Mouse (Mus musculus) E14TG2a.4 (cell line): ENCODE data around the gene Gm3159.
"Not testable (repeated sequence)": the region's sequence is repeated elsewhere in the genome, so short reads cannot be mapped to it uniquely, and the experiment has no call there.

Experiments used
- H3K27me3 ChIP-seq: 2 replicates; pipeline ENCODE4 v1.6.1; 2014; ENCODE audit warnings: low read length, control low read depth; ENCODE audit not compliant: insufficient read depth
- H3K36me3 ChIP-seq: 2 replicates; pipeline ENCODE4 v1.6.1; 2014; ENCODE audit warnings: low read length, control low read depth; ENCODE audit not compliant: insufficient read depth
- H3K4me1 ChIP-seq: replicated peaks from 2 replicates; pipeline ENCODE4 v1.6.1; 2014; ENCODE audit warnings: low read depth, low read length, control low read depth
- H3K4me3 ChIP-seq: replicated peaks from 2 replicates; pipeline ENCODE4 v1.5.1; 2014; ENCODE audit warnings: mild to moderate bottlenecking, low read length
- H3K9me3 ChIP-seq: 2 replicates; pipeline ENCODE4 v1.6.1; 2014; ENCODE audit warnings: low read length, control low read depth

The Gm3159 gene

GRCm38 (mm10) chr14:4397226-4397625 is at the start of gene Gm3159:
Gene Gm3159 (plus strand): TSS chr14:4397526.
- H3K4me1 ChIP-seq, H3K4me3 ChIP-seq, H3K9me3 ChIP-seq, H3K27me3 ChIP-seq, H3K36me3 ChIP-seq: not testable (repeated sequence)

- H3K9me3 ChIP-seq, H3K27me3 ChIP-seq, H3K4me1 ChIP-seq, H3K36me3 ChIP-seq, H3K4me3 ChIP-seq: not testable (repeated sequence)
These were observed 28.3 kb upstream of the Gm3159 start for GRCm38 (mm10) chr14:4368991-4369390.

GRCm38 (mm10) chr14:4369691-4370090 is 27.6 kb upstream of the Gm3159 start:
- H3K36me3 ChIP-seq, H3K4me1 ChIP-seq, H3K27me3 ChIP-seq, H3K4me3 ChIP-seq, H3K9me3 ChIP-seq: not testable (repeated sequence)

GRCm38 (mm10) chr14:4377871-4378270 is 19.5 kb upstream of the Gm3159 start:
- not testable (repeated sequence) for H3K9me3 ChIP-seq

GRCm38 (mm10) chr14:4385606-4386005 is 11.7 kb upstream of the Gm3159 start:
- not testable (repeated sequence) for H3K27me3 ChIP-seq, H3K4me1 ChIP-seq, H3K9me3 ChIP-seq, H3K4me3 ChIP-seq, H3K36me3 ChIP-seq

More at GRCm38 (mm10) chr14:4377871-4378270, 19.5 kb upstream of the Gm3159 start:
- H3K4me3 ChIP-seq, H3K36me3 ChIP-seq, H3K27me3 ChIP-seq, H3K4me1 ChIP-seq: not testable (repeated sequence)

GRCm38 (mm10) chr14:4392841-4393530 is 4.3 kb upstream of the Gm3159 start:
- not testable (repeated sequence) for H3K9me3 ChIP-seq, H3K4me1 ChIP-seq, H3K27me3 ChIP-seq, H3K36me3 ChIP-seq, H3K4me3 ChIP-seq

GRCm38 (mm10) chr14:4398624-4399023 is 1.3 kb downstream of the Gm3159 start:
- not testable (repeated sequence) for H3K4me3 ChIP-seq, H3K36me3 ChIP-seq, H3K27me3 ChIP-seq, H3K4me1 ChIP-seq, H3K9me3 ChIP-seq

- not testable (repeated sequence) for H3K27me3 ChIP-seq, H3K4me1 ChIP-seq, H3K4me3 ChIP-seq, H3K9me3 ChIP-seq, H3K36me3 ChIP-seq
These were observed 2.9 kb downstream of the Gm3159 start for GRCm38 (mm10) chr14:4400115-4400789.

- not testable (repeated sequence) for H3K4me1 ChIP-seq, H3K9me3 ChIP-seq, H3K27me3 ChIP-seq, H3K36me3 ChIP-seq, H3K4me3 ChIP-seq
These were observed 3.9 kb downstream of the Gm3159 start for GRCm38 (mm10) chr14:4401245-4401644.

GRCm38 (mm10) chr14:4403840-4404239 is 6.5 kb downstream of the Gm3159 start:
- H3K4me1 ChIP-seq, H3K9me3 ChIP-seq, H3K4me3 ChIP-seq, H3K27me3 ChIP-seq, H3K36me3 ChIP-seq: not testable (repeated sequence)

- not testable (repeated sequence) for H3K4me1 ChIP-seq, H3K9me3 ChIP-seq, H3K36me3 ChIP-seq, H3K27me3 ChIP-seq, H3K4me3 ChIP-seq
These were observed 12.6 kb downstream of the Gm3159 start for GRCm38 (mm10) chr14:4409939-4410338.

- H3K4me3 ChIP-seq: peak within 1 kb of the TSS; percentile 43; the same call in 1 of the 2 replicates
- not testable (repeated sequence) for H3K4me1 ChIP-seq, H3K36me3 ChIP-seq, H3K27me3 ChIP-seq, H3K9me3 ChIP-seq
These were observed 17.9 kb downstream of the Gm3159 start, which contains the start of gene Gm3164 for GRCm38 (mm10) chr14:4414965-4415835. Gene Gm3164 (plus strand): TSS chr14:4415448.

GRCm38 (mm10) chr14:4430692-4431091 is 33.4 kb downstream of the Gm3159 start, which contains the start of gene Gm3173:
Gene Gm3173 (plus strand): TSS chr14:4430992.
- not testable (repeated sequence) for H3K4me3 ChIP-seq, H3K9me3 ChIP-seq

More at GRCm38 (mm10) chr14:4430692-4431091, 33.4 kb downstream of the Gm3159 start, which contains the start of gene Gm3173:
- not testable (repeated sequence) for H3K27me3 ChIP-seq, H3K36me3 ChIP-seq, H3K4me1 ChIP-seq
